Mouse (Mus musculus) midbrain, embryonic 10.5 days (tissue): ENCODE data around the gene Acat2. TPM values are rescaled to one million over a fixed set of nuclear protein-coding genes. Genes with fewer than 3 reads are reported as not detected.
"Not testable (repeated sequence)": the region's sequence is repeated elsewhere in the genome, so short reads cannot be mapped to it uniquely, and the experiment has no call there.

Source experiments
- DNase-seq: peaks from one replicate; pipeline ENCODE4 v3.0.0-alpha.2; 2017; ENCODE audit warnings: low spot score
- H3K27ac ChIP-seq: fragments of 300-500 bp; sonication (generic); replicated peaks from 2 replicates; pipeline ENCODE4 v1.5.1; 2016; ENCODE audit warnings: mild to moderate bottlenecking
- H3K27me3 ChIP-seq: fragments of 300-500 bp; sonication (generic); 2 replicates; pipeline ENCODE4 v1.6.1; 2016; ENCODE audit warnings: low read depth, mild to moderate bottlenecking; ENCODE audit not compliant: poor library complexity, severe bottlenecking
- H3K36me3 ChIP-seq: fragments of 300-500 bp; sonication (generic); 2 replicates; pipeline ENCODE4 v1.6.1; 2016; ENCODE audit warnings: mild to moderate bottlenecking, moderate library complexity
- H3K4me1 ChIP-seq: fragments of 300-500 bp; sonication (generic); 2 replicates; pipeline ENCODE4 v1.6.1; 2016
- H3K4me3 ChIP-seq: fragments of 300-500 bp; sonication (generic); 2 replicates; pipeline ENCODE4 v1.5.1; 2016; ENCODE audit warnings: mild to moderate bottlenecking, moderate library complexity
- H3K9me3 ChIP-seq: fragments of 300-500 bp; sonication (generic); replicated peaks from 2 replicates; pipeline ENCODE4 v1.6.1; 2016; ENCODE audit warnings: mild to moderate bottlenecking
- WGBS: fragments of 180-500 bp; shearing (Covaris S2); methylation state at CpG from one replicate; pipeline ENCODE4 v1.1.7; 2016; 5-methylcytosine and 5-hydroxymethylcytosine counted together
- polyA plus RNA-seq: library from polyadenylated mRNA; unstranded; fragments of >200 nt; fragmentation: Nextera tagmentation; extraction: Ambion mirVana; gene quantifications from 2 replicates; pipeline ENCODE4 v1.2.1, GENCODE M21; 2016

Gene Acat2
- polyA plus RNA-seq, 1 experiment from 2014 or later, result 410 TPM

DNA sequence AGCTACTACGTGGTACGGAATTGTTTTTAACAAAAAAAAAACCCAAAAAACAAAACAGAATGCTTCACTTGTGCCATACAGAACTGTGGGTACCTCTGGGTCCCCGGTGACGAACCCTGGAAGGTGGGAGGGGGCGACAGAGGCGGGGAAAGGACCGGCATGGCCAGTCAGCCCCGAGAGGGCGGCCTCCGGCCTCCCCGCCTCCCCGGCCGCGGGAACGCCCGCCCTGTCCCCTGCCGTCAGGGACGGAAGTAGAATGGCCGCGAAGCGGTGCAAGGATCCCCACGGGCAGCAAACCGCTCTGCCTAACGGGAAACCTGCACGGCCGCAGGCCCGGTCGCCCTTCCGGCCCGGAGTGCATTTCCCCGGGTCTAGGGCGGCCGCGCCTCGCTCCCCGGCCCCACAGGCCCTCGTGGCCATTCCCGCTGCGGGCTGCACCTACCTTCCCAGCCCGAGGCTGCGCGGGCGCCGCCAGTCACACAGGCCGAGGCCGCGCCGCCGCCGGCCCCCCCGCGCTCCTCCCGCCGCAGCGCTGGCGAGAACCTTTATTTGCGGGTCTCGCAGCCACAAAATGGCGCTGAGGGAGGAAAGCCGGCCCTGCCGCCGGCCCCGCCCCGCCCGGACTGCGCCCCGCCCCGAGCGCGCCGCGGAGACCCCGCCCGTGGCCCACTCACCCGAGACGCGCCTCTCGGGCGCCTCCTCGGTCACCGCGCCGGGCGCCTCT lies 31.2 kb upstream of the Acat2 start:
- Histone ChIP-seq H3K9me3 (peaks cover 5% of the 10 kb centered on the region), H3K27ac (peak overlapping the region; percentile 100), H3K4me3 (peak overlapping the region; percentile 99), H3K27me3 (no peaks in the 10 kb centered on the region), H3K36me3 (peaks cover 26% of the 10 kb centered on the region), H3K4me1 (peaks cover 18% of the 10 kb centered on the region)
- under 1% methylated on average over 75 of the region's 84 CpGs for WGBS
- DNase-seq, result peak; percentile 91

DNA sequence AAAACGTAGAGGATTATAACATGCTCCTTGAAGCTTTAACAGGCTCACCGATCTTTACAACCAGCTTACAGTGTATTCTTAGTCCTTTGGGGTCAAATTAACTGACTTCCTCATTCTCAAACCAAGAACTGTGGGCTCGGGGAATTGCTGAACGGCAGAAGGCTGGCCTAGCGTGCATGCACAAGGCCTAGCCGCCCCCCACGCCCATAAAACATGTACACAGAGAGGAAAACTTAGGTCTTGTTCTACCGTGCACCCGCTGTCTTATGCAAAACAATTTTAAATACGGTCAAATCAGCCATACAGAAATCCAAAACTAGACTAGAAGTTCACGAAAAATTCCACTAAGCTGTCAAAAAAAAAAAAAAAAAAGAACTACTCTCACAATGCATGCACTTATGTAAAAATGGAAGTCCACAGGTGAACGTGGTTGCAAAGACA lies 30.7 kb upstream of the Acat2 start:
- peak overlapping the region; percentile 99 for H3K4me3 ChIP-seq
- 7% methylated on average over 12 of the region's 12 CpGs for WGBS
- peaks cover 5% of the 10 kb centered on the region for H3K9me3 ChIP-seq
- H3K4me1 ChIP-seq, result peaks cover 18% of the 10 kb centered on the region
- DNase-seq, result peak; percentile 26
- peak overlapping the region; percentile 100 for H3K27ac ChIP-seq
- peaks cover 31% of the 10 kb centered on the region for H3K36me3 ChIP-seq
- H3K27me3 ChIP-seq, result no peaks in the 10 kb centered on the region

DNA sequence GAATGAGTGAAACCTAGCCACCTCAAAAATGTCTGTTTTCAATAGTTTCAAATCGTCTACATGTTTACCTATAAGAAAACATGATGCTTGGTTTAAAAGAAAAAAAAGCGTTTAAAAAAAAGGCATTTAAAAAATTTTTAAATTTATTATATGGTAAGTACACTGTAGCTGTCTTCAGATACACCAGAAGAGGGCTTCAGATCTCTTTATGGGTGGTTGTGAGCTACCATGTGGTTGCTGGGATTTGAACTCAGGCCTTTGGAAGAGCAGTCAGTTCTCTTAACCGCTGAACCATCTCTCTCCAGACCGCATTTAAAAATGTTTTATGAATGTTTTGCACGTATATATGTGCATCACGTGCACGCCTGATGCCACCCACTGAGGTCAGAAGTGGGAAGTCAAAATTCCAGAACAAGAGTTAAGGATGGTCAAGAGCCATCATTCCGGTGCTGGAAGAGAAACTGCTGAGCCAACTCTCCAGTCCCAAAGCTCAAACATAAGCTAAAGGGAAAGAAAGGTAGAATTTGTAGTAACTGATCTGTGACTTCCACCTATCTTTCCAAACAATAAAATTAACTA lies 30.1 kb upstream of the Acat2 start:
- H3K27ac ChIP-seq, result peak overlapping the region; percentile 100; the same call in 1 of the 2 replicates
- 70% methylated on average over 8 of the region's 8 CpGs for WGBS
- no peak for DNase-seq

DNA sequence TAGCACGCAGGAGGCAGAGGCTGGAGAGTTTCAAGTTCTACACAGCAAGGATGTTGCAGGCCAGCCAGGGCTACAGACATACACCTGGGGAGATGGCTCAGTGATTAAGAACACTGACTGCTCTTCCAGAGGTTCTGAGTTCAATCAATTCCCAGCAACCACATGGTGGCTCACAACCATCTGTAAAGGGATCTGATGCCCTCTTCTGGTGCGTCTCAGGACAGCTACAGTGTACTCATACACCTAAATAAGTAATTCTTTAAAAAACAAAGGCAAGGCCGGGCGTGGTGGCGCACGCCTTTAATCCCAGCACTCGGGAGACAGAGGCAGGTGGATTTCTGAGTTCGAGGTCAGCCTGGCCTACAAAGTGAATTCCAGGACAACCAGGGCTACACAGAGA lies 27.5 kb upstream of the Acat2 start:
- Histone ChIP-seq H3K4me1 (peaks cover 11% of the 10 kb centered on the region), H3K36me3 (peaks cover 62% of the 10 kb centered on the region)
- H3K27ac ChIP-seq, H3K4me3 ChIP-seq, H3K9me3 ChIP-seq, H3K27me3 ChIP-seq, DNase-seq: not testable (repeated sequence)
- WGBS, result 96% methylated on average over 8 of the region's 8 CpGs

More for the DNA sequence above, 30.1 kb upstream of the Acat2 start:
- Histone ChIP-seq H3K36me3 (peaks cover 36% of the 10 kb centered on the region), H3K9me3 (peaks cover 5% of the 10 kb centered on the region), H3K27me3 (no peaks in the 10 kb centered on the region), H3K4me1 (peaks cover 18% of the 10 kb centered on the region), H3K4me3 (peak overlapping the region; percentile 99)

DNA sequence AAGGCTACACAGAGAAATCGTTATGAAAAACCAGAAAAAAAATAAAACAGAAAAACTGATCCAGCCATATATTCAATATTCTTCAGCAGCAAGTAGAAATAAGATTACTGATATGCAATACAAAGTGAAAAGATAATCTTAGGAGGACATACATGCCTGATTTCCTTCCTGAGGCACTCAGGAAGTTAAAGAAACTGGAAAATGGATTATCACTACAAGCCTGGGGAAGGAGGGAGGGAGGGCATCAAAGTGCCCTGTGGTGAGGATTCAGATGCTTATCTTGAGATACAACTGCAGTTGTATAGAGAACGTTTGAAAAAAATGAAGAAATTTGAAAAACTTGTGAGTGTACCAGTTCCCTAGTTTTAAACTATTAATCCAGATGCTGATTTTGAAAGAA lies 23.4 kb upstream of the Acat2 start:
- H3K27ac ChIP-seq, result no peak overlapping the region
- no peak for DNase-seq
- no peaks in the 10 kb centered on the region for H3K27me3 ChIP-seq
- peaks cover 95% of the 10 kb centered on the region for H3K36me3 ChIP-seq
- H3K4me3 ChIP-seq, result no peak overlapping the region
- WGBS, result 87% methylated on average over 2 of the region's 2 CpGs
- H3K9me3 ChIP-seq, result peaks cover 5% of the 10 kb centered on the region
- H3K4me1 ChIP-seq, result no peaks in the 10 kb centered on the region

DNA sequence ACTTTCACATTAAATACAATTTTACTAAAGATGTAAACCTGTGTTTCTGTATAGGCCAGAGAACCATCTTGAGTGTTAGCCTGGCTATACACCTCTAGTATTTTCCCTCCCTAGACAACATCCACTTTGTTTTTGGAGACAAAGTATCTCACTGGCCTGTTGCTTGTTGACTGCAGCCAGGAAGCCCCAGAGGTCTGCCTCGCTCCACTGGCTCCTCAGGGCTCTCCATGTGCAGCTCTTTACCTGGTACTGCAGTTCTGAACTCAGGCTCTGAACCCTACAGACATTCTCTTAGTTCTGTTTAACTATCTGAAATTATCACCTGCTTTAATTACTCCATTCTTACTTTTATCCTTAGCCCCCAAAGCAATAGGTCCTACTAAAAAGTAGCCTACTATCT lies 18.0 kb upstream of the Acat2 start:
- WGBS, result 88% methylated on average over 1 of the region's 1 CpGs
- peaks cover 85% of the 10 kb centered on the region for H3K36me3 ChIP-seq

DNA sequence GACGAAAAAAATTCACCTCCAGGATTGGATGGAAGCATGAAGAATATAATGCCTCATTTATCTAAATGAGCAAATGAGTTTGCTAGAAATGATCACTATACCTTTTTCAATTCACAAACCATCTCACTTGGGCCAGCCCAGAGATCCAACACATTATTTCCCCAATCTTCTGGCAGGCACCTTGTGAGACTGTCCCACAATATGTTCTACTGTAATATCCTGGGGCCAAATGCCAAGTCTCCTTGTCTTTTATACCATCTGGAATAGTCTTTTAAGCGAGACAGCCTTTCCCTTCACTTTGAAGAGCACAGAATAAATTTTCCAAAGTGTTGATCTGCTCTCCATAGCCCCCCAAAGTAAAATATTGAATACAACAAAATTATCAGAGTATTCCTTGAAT lies 13.3 kb upstream of the Acat2 start:
- no peaks in the 10 kb centered on the region for H3K9me3 ChIP-seq
- no peak for DNase-seq
- peaks cover 85% of the 10 kb centered on the region for H3K36me3 ChIP-seq
- no peaks in the 10 kb centered on the region for H3K27me3 ChIP-seq
- H3K4me3 ChIP-seq, result no peak overlapping the region
- no peak overlapping the region for H3K27ac ChIP-seq
- WGBS, result 89% methylated on average over 2 of the region's 2 CpGs
- no peaks in the 10 kb centered on the region for H3K4me1 ChIP-seq

More for the DNA sequence above, 18.0 kb upstream of the Acat2 start:
- no peaks in the 10 kb centered on the region for H3K4me1 ChIP-seq
- no peak overlapping the region for H3K4me3 ChIP-seq
- DNase-seq, result no peak
- no peaks in the 10 kb centered on the region for H3K9me3 ChIP-seq
- H3K27me3 ChIP-seq, result no peaks in the 10 kb centered on the region
- H3K27ac ChIP-seq, result no peak overlapping the region

DNA sequence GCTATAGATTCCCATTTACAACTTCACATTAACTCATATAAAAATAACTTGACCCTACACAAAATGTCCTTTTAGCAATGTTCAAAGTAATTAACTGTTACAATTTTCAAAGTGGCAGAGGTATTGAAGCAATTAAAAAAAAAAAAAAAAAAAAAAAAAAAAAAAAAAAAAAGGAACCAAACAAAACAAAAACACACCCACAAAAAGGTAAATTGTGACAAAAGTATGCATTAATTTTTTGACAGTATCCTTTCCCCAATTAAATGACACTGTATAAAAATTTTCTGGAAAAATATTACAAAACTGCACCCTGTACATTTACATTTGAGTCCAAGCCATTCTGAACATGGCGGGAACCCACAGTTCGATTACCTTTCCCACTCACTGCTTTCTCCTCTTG lies 6.6 kb upstream of the Acat2 start:
- H3K27ac ChIP-seq, result no peak overlapping the region
- no peaks in the 10 kb centered on the region for H3K4me1 ChIP-seq
- H3K36me3 ChIP-seq, result peaks cover 74% of the 10 kb centered on the region
- no peaks in the 10 kb centered on the region for H3K9me3 ChIP-seq
- DNase-seq, result no peak
- no peak overlapping the region for H3K4me3 ChIP-seq
- WGBS, result 89% methylated on average over 2 of the region's 2 CpGs
- H3K27me3 ChIP-seq, result no peaks in the 10 kb centered on the region

DNA sequence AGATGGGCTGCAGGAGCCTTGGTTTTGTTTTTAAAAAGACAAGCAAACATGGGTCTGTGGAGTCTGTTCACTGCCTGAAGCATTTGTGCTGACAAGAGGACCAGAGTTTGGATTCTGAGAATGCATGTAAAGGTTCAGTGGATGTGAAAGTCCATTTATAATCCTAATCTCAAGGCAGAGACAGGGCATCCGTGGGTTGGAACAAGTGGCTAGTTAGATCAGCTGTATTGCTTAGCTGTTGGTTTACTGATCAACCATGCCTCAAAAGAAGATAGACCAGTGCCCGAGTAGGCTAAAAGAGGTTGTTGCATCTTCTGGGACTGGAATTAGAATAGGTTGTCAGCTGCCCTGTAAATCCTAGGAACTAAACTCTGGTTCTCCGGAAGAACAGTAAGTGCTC lies 2.9 kb upstream of the Acat2 start:
- peaks cover 43% of the 10 kb centered on the region for H3K36me3 ChIP-seq
- WGBS, result 93% methylated on average over 3 of the region's 3 CpGs
- no peak overlapping the region for H3K4me3 ChIP-seq
- H3K9me3 ChIP-seq, result no peaks in the 10 kb centered on the region
- DNase-seq, result no peak
- H3K27me3 ChIP-seq, result no peaks in the 10 kb centered on the region
- no peak overlapping the region for H3K27ac ChIP-seq
- peaks cover 17% of the 10 kb centered on the region for H3K4me1 ChIP-seq

DNA sequence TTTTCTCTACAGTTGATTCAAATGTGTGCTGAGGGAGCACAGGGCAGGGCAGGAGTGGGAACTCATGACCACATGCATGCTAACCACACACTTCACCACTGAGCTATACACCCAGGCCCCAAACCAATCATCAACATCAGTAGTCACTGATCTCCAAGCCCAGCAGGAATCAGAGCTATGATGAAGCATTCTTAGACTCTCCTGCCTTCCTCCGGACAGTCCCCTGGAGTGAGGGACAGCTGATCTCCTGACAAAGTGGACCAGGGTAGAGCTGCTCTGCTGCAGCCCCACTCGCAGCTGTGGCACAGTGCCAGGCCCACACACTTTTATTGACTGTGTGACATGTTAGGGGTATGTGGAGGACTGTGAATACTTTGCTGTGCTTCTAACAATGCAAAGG lies 1.2 kb downstream of the Acat2 start:
- WGBS, result 50% methylated on average over 1 of the region's 2 CpGs
- peak overlapping the region; percentile 44 for H3K4me3 ChIP-seq
- H3K9me3 ChIP-seq, result not testable (repeated sequence)

DNA sequence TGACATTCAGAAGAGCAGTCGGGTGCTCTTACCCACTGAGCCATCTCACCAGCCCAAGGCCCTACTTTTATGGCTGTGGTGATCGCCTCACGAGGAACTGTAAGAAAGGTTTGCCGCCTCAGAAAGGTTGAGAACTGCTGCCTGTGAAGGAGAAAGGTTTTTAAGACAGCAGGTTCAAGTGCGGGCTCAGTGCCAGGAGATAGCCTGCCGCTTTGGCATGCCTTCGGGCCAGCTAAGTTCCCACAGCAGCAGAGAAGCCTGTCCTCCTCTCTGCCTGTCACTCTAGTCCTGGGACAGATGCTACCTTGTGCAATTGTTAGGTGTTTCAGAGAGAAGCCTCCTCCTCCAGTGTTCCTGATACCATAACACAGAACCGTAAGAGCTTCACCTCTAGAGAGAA lies 3.9 kb downstream of the Acat2 start:
- H3K36me3 ChIP-seq, result peaks cover 58% of the 10 kb centered on the region
- no peaks in the 10 kb centered on the region for H3K27me3 ChIP-seq
- WGBS, result 97% methylated on average over 8 of the region's 8 CpGs
- H3K9me3 ChIP-seq, result no peaks in the 10 kb centered on the region
- no peak for DNase-seq
- no peak overlapping the region for H3K27ac ChIP-seq
- H3K4me1 ChIP-seq, result peaks cover 19% of the 10 kb centered on the region
- no peak overlapping the region for H3K4me3 ChIP-seq

More for the DNA sequence above, 1.2 kb downstream of the Acat2 start:
- H3K27me3 ChIP-seq, DNase-seq: not testable (repeated sequence)
- Histone ChIP-seq H3K27ac (0 out of 2 replicates have a peak overlapping the region, but pooled peaks have one; percentile 55), H3K36me3 (peaks cover 36% of the 10 kb centered on the region), H3K4me1 (peaks cover 19% of the 10 kb centered on the region)

DNA sequence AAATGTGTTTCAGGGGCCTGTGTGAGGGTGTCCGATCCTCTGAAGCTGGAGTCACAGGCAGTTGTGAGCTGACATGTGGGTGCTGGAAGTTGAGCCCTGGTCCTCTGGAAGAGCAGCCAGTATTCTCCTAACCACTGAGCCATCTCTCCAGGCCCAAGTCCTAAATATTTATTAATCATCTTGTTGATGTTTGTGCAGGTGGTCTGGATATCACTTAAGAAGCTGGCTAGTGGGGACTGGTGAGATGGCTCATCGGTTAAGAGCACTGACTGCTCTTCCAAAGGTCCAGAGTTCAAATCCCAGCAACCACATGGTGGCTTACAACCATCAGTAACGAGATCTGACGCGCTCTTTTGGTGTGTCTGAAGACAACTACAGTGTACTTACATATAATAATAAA lies 10.9 kb downstream of the Acat2 start:
- H3K27ac ChIP-seq, result no peak overlapping the region
- WGBS, result 94% methylated on average over 5 of the region's 5 CpGs
- no peak for DNase-seq
- H3K9me3 ChIP-seq, result no peaks in the 10 kb centered on the region
- H3K36me3 ChIP-seq, result peaks cover 84% of the 10 kb centered on the region
- H3K27me3 ChIP-seq, result no peaks in the 10 kb centered on the region
- no peak overlapping the region for H3K4me3 ChIP-seq
- no peaks in the 10 kb centered on the region for H3K4me1 ChIP-seq

DNA sequence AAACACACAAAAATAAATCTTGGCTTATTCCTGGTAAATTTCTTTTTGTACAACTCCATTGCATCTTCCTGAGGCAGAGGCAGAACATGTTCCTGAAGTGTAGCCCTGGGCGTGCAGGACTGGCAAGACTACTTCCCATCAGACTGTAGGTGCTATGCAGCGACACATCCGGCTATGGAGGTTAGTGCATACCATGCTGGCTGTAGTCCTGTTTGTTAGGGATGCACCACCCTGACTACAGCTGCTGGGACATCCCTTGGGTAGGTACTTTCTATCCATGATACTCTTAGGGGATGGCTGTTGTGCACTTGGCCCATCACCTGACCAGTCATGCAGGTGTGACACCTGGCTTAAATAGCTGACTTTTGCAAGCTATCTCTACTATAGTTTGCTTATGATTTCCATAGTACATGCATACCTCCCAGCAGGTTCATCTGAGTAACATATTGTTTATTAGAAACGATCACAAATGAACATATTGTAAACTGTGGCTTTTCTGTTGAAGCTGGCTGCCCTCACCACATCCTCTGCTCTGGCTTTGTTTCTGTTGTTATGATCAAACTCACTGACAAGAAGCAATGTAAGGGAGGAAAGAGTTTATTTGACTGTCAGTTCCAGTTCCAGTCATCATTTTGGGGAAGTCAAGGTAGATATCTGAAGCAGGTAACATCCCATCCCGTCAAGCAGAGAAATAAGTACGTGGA lies 17.9 kb downstream of the Acat2 start:
- H3K4me1 ChIP-seq, result peaks cover 17% of the 10 kb centered on the region
- H3K27ac ChIP-seq, result no peak overlapping the region
- 94% methylated on average over 6 of the region's 6 CpGs for WGBS
- no peak overlapping the region for H3K4me3 ChIP-seq
- DNase-seq, result no peak
- H3K9me3 ChIP-seq, result no peaks in the 10 kb centered on the region
- no peaks in the 10 kb centered on the region for H3K27me3 ChIP-seq
- H3K36me3 ChIP-seq, result peaks cover 53% of the 10 kb centered on the region
